8 mouse cellular contexts compared by ENCODE assay signal in the genomic region with DNA sequence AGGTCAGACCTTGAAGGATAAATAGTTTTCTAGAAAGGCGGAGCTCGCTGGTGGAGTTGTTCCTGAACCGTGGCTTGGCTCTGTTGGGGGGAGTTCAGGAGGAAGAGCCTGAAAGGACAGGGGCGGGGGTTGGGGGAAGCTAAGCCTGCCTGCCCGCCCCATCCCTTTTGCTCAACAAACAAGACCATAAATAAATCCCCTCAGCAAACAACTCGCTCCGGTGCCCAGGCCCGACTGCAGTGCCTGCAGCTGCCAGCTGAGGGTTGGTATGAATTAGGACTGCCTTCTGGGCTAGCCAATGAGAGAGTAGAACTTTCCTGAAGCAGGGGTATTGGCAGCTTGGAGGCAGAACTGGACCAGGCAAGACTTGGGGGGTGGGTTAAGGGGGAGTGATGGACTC. TPM values are rescaled to one million over a fixed set of nuclear protein-coding genes. Genes with fewer than 3 reads are reported as not detected.
DNase-seq lines count a peak whose midpoint lies in the region; ATAC-seq and TF ChIP-seq lines count a peak whose summit lies in the region.

No protein-coding gene starts in this region.

- 6% methylated on average over 8 of the region's 8 CpGs for WGBS in intestine, postnatal 0 days
- 2% methylated on average over 8 of the region's 8 CpGs for WGBS in midbrain, embryonic 12.5 days
- WGBS in stomach, embryonic 16.5 days, result 7% methylated on average over 8 of the region's 8 CpGs

- peak overlapping the region; percentile 46 for H3K4me3 ChIP-seq in intestine, postnatal 0 days (ENCODE audit: low read depth, low read length)
- H3K4me3 ChIP-seq in midbrain, embryonic 12.5 days, result peak overlapping the region; percentile 61
- peak overlapping the region; percentile 65 for H3K4me3 ChIP-seq in stomach, embryonic 16.5 days (replicated peaks; ENCODE audit: low read length)

- peaks cover 5% of the 10 kb centered on the region for H3K4me1 ChIP-seq in intestine, postnatal 0 days (replicated peaks; ENCODE audit: control insufficient read depth, insufficient read depth, low read length)
- H3K4me1 ChIP-seq in midbrain, embryonic 12.5 days, result peaks cover 13% of the 10 kb centered on the region
- peaks cover 30% of the 10 kb centered on the region; the same call in 1 of the 2 replicates for H3K4me1 ChIP-seq in stomach, embryonic 16.5 days (ENCODE audit: control insufficient read depth, insufficient read depth, low read length)

- H3K36me3 ChIP-seq in intestine, postnatal 0 days (ENCODE audit: control insufficient read depth, insufficient read depth), result no peaks in the 10 kb centered on the region
- no peaks in the 10 kb centered on the region for H3K36me3 ChIP-seq in midbrain, embryonic 12.5 days
- H3K36me3 ChIP-seq in stomach, embryonic 16.5 days (ENCODE audit: control insufficient read depth, insufficient read depth, low read length), result no peaks in the 10 kb centered on the region

- H3K9me3 ChIP-seq in intestine, postnatal 0 days (ENCODE audit: control insufficient read depth), result no peaks in the 10 kb centered on the region
- no peaks in the 10 kb centered on the region for H3K9me3 ChIP-seq in midbrain, embryonic 12.5 days
- H3K9me3 ChIP-seq in stomach, embryonic 16.5 days (replicated peaks; ENCODE audit: control insufficient read depth, low read length), result no peaks in the 10 kb centered on the region

- intact Hi-C loops in left cerebral cortex, postnatal 36 days (cut with DNase I), result no loop called here

- H3K27ac ChIP-seq in intestine, postnatal 0 days (ENCODE audit: low read depth, low read length), result no peak overlapping the region
- no peak overlapping the region for H3K27ac ChIP-seq in midbrain, embryonic 12.5 days (replicated peaks)
- H3K27ac ChIP-seq in stomach, embryonic 16.5 days (ENCODE audit: low read length), result peak overlapping the region; percentile 75

- no peak overlapping the region for H3K9ac ChIP-seq in intestine, postnatal 0 days (ENCODE audit: low read depth, low read length)
- H3K9ac ChIP-seq in midbrain, embryonic 12.5 days (replicated peaks), result no peak overlapping the region
- H3K9ac ChIP-seq in stomach, embryonic 16.5 days (ENCODE audit: low read length), result peak overlapping the region; percentile 75

- TF ChIP-seq CTCF in intestine, postnatal 0 days (IDR thresholded peaks at IDR 0.05; ENCODE audit: low read depth), result peak; percentile 26; the same call in 1 of the 2 replicates

- peak overlapping the region; percentile 90 for H3K4me2 ChIP-seq in intestine, postnatal 0 days (replicated peaks; ENCODE audit: low read depth)
- H3K4me2 ChIP-seq in midbrain, embryonic 12.5 days (replicated peaks), result peak overlapping the region; percentile 95
- H3K4me2 ChIP-seq in stomach, embryonic 16.5 days (ENCODE audit: low read depth, low read length), result peak overlapping the region; percentile 90

- no peaks in the 10 kb centered on the region for H3K27me3 ChIP-seq in intestine, postnatal 0 days (replicated peaks; ENCODE audit: control insufficient read depth, insufficient read depth, low read length)
- peaks cover 24% of the 10 kb centered on the region for H3K27me3 ChIP-seq in midbrain, embryonic 12.5 days
- no peaks in the 10 kb centered on the region for H3K27me3 ChIP-seq in stomach, embryonic 16.5 days (ENCODE audit: control insufficient read depth, insufficient read depth, low read length)

- peak; percentile 36 for ATAC-seq in granulocyte monocyte progenitor cell, adult 5-6 weeks (replicated peaks; ENCODE audit: poor library complexity, severe bottlenecking)
- peak; percentile 39; the same call in 1 of the 2 replicates for ATAC-seq in intestine, postnatal 0 days
- ATAC-seq in midbrain, embryonic 12.5 days (ENCODE audit: low FRiP score, low read depth), result peak; percentile 53; the same call in 1 of the 2 replicates
- ATAC-seq in stomach, embryonic 16.5 days (ENCODE audit: insufficient read depth, low FRiP score), result no peak

- peak; percentile 23 to 46 for DNase-seq in lung, adult 18-20 months
- no peak for DNase-seq in lung, postnatal 25 days (ENCODE audit: low spot score)
- DNase-seq in embryo, embryonic 10.5 days (ENCODE audit: low spot score), result peak; percentile 53
- peak; percentile 65 to 74 for DNase-seq in left cerebral cortex, postnatal 36 days (ENCODE audit: low spot score in 2 of 2)

RNA-seq across cellular contexts. Expression of a gene that starts 1.3 kb away (rescaled TPM):
- 16.4 and 22.5 TPM in 2 replicates for total RNA-seq in granulocyte monocyte progenitor cell, adult 5-6 weeks (2014; fragmentation: Nextera tagmentation)
- 12.9 and 13.4 TPM in 2 replicates for total RNA-seq in granulocyte monocyte progenitor cell, adult 5-6 weeks (2017)
- 20.5 and 22.5 TPM in 2 replicates for polyA plus RNA-seq in intestine, postnatal 0 days (2015; fragmentation: Nextera tagmentation; extraction: Ambion mirVana)
- 10 to 100 TPM; 46.6 to 55.4 TPM for total RNA-seq in left cerebral cortex, postnatal 36 days (2021)
- 14.3 and 15.7 TPM in 2 replicates for polyA plus RNA-seq in midbrain, embryonic 12.5 days (2016; fragmentation: Nextera tagmentation; extraction: Ambion mirVana)
- 39.8 and 50.5 TPM in 2 replicates for polyA plus RNA-seq in stomach, embryonic 16.5 days (2015; fragmentation: Nextera tagmentation; extraction: Ambion mirVana)
